Mouse (Mus musculus) heart, postnatal 0 days (tissue): ENCODE measurements around the gene Nrcam.

Experiments used
- CTCF ChIP-seq: IDR thresholded peaks from 2 replicates; pipeline ENCODE4 v1.5.1; 2016; ENCODE audit warnings: antibody characterized with exemption, control low read depth, low read depth
- EP300 ChIP-seq: IDR thresholded peaks from 2 replicates; pipeline ENCODE4 v1.6.1; 2016; ENCODE audit warnings: antibody characterized with exemption, low read depth

DNA sequence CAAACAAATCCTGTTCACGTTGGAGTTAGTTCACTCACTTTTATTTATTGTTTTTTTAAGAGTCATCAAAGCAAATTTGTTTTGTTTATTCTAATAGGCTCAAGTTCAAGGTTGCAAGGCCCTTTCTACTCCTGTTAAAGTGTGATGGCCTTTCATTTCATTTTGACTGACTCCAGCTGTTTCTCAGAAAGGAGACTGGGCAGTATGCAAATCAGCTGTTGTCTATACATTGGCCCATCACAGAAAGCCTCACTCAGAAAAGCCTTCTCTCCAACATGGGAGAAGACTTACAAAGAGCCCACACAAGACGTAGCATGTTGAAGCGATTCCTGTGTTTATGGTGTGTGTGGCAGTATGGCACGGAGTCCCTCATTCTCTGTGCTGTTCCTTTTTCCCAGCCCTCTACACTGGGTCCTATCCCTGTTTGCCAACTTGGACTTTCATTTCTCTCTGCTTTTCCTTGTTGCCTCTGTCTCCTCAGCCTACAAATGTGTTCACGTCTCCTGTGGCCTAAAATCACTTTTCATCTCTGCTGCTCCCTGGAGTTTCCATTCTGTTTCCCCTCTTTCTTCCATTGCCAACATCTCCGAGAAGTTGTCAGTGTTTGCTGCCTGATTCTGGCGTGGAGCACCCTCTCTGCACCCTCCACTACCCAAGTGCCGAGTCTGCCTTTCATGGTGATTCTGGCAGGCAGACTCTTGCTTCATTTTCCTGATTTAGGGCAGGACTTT is 49.9 kb downstream of the Nrcam start:
- TF ChIP-seq CTCF, result no peak
- TF ChIP-seq EP300, result no peak
